Mouse (Mus musculus): ENCODE measurements at regions not wholly inside any gene's neighbourhood (a gene's known extent, or its start where the extent isn't known, plus 50 kb on each side); places are given as distances from the start of the nearest gene placed in this dataset.
"Not testable (repeated sequence)": the region's sequence is repeated elsewhere in the genome, so short reads cannot be mapped to it uniquely, and the experiment has no call there.

- Histone ChIP-seq H3K9me3 (ENCODE audit: control insufficient read depth, low read length) (no peaks in the 10 kb centered on the region), H3K4me1 (replicated peaks; ENCODE audit: control insufficient read depth, insufficient read depth, low read length) (no peaks in the 10 kb centered on the region), H3K27me3 (replicated peaks; ENCODE audit: control insufficient read depth, insufficient read depth, low read length) (no peaks in the 10 kb centered on the region), H3K36me3 (ENCODE audit: control insufficient read depth, insufficient read depth) (no peaks in the 10 kb centered on the region), H3K9ac (replicated peaks; ENCODE audit: low read depth, low read length) (no peak overlapping the region), H3K4me3 (replicated peaks; ENCODE audit: low read length) (no peak overlapping the region), H3K27ac (ENCODE audit: low read length) (no peak overlapping the region), H3K4me2 (ENCODE audit: low read length) (no peak overlapping the region)
- ATAC-seq, result no peak
- 79% methylated on average over 4 of the region's 4 CpGs for WGBS
Measured at GRCm38 (mm10) chr10:6366182-6366581, 392.1 kb upstream of the Oprm1 start.

- Histone ChIP-seq H3K4me1 (replicated peaks; ENCODE audit: control insufficient read depth, insufficient read depth, low read length) (no peaks in the 10 kb centered on the region), H3K9ac (replicated peaks; ENCODE audit: low read depth, low read length) (no peak overlapping the region), H3K27ac (ENCODE audit: low read length) (no peak overlapping the region), H3K4me3 (replicated peaks; ENCODE audit: low read length) (no peak overlapping the region), H3K36me3 (ENCODE audit: control insufficient read depth, insufficient read depth) (no peaks in the 10 kb centered on the region), H3K9me3 (ENCODE audit: control insufficient read depth, low read length) (no peaks in the 10 kb centered on the region), H3K27me3 (replicated peaks; ENCODE audit: control insufficient read depth, insufficient read depth, low read length) (no peaks in the 10 kb centered on the region), H3K4me2 (ENCODE audit: low read length) (no peak overlapping the region)
- no peak for ATAC-seq
- WGBS, result 87% methylated on average over 2 of the region's 2 CpGs
Measured at GRCm38 (mm10) chr10:6371666-6372065, 386.6 kb upstream of the Oprm1 start.

GRCm38 (mm10) chr10:6417336-6418105 is 340.8 kb upstream of the Oprm1 start:
- not testable (repeated sequence) for H3K4me3 ChIP-seq (replicated peaks; ENCODE audit: low read length); H3K9me3 ChIP-seq (ENCODE audit: control insufficient read depth, low read length); H3K27ac ChIP-seq (ENCODE audit: low read length); H3K27me3 ChIP-seq (replicated peaks; ENCODE audit: control insufficient read depth, insufficient read depth, low read length); H3K36me3 ChIP-seq (ENCODE audit: control insufficient read depth, insufficient read depth); H3K4me1 ChIP-seq (replicated peaks; ENCODE audit: control insufficient read depth, insufficient read depth, low read length); H3K4me2 ChIP-seq (ENCODE audit: low read length); ATAC-seq; H3K9ac ChIP-seq (replicated peaks; ENCODE audit: low read depth, low read length)
- 83% methylated on average over 12 of the region's 12 CpGs for WGBS

GRCm38 (mm10) chr10:6418234-6418633 is 340.1 kb upstream of the Oprm1 start:
- H3K4me2 ChIP-seq (ENCODE audit: low read length); ATAC-seq; H3K4me3 ChIP-seq (replicated peaks; ENCODE audit: low read length); H3K4me1 ChIP-seq (replicated peaks; ENCODE audit: control insufficient read depth, insufficient read depth, low read length); H3K27ac ChIP-seq (ENCODE audit: low read length); H3K9ac ChIP-seq (replicated peaks; ENCODE audit: low read depth, low read length); H3K9me3 ChIP-seq (ENCODE audit: control insufficient read depth, low read length); H3K36me3 ChIP-seq (ENCODE audit: control insufficient read depth, insufficient read depth); H3K27me3 ChIP-seq (replicated peaks; ENCODE audit: control insufficient read depth, insufficient read depth, low read length): not testable (repeated sequence)

- no peak overlapping the region for H3K27ac ChIP-seq (ENCODE audit: low read length)
- H3K4me1 ChIP-seq (replicated peaks; ENCODE audit: control insufficient read depth, insufficient read depth, low read length), result no peaks in the 10 kb centered on the region
- ATAC-seq, result no peak
- no peak overlapping the region for H3K9ac ChIP-seq (replicated peaks; ENCODE audit: low read depth, low read length)
- H3K36me3 ChIP-seq (ENCODE audit: control insufficient read depth, insufficient read depth), result no peaks in the 10 kb centered on the region
- no peaks in the 10 kb centered on the region for H3K27me3 ChIP-seq (replicated peaks; ENCODE audit: control insufficient read depth, insufficient read depth, low read length)
- H3K4me2 ChIP-seq (ENCODE audit: low read length), result no peak overlapping the region
- H3K9me3 ChIP-seq (ENCODE audit: control insufficient read depth, low read length), result no peaks in the 10 kb centered on the region
- 50% methylated on average over 3 of the region's 3 CpGs for WGBS
- no peak overlapping the region for H3K4me3 ChIP-seq (replicated peaks; ENCODE audit: low read length)
Measured at GRCm38 (mm10) chr10:6465824-6466223, 292.5 kb upstream of the Oprm1 start.

- no peak overlapping the region for H3K4me3 ChIP-seq (replicated peaks; ENCODE audit: low read length)
- no peaks in the 10 kb centered on the region for H3K9me3 ChIP-seq (ENCODE audit: control insufficient read depth, low read length)
- H3K4me1 ChIP-seq (replicated peaks; ENCODE audit: control insufficient read depth, insufficient read depth, low read length), result no peaks in the 10 kb centered on the region
- ATAC-seq, result no peak
- no peak overlapping the region for H3K27ac ChIP-seq (ENCODE audit: low read length)
- no peaks in the 10 kb centered on the region for H3K36me3 ChIP-seq (ENCODE audit: control insufficient read depth, insufficient read depth)
- no peak overlapping the region for H3K4me2 ChIP-seq (ENCODE audit: low read length)
- no peak overlapping the region for H3K9ac ChIP-seq (replicated peaks; ENCODE audit: low read depth, low read length)
- WGBS, result 80% methylated on average over 1 of the region's 1 CpGs
- H3K27me3 ChIP-seq (replicated peaks; ENCODE audit: control insufficient read depth, insufficient read depth, low read length), result no peaks in the 10 kb centered on the region
Measured at GRCm38 (mm10) chr10:6480350-6480749, 278.0 kb upstream of the Oprm1 start.

- Histone ChIP-seq H3K4me2 (ENCODE audit: low read length) (no peak overlapping the region), H3K4me3 (replicated peaks; ENCODE audit: low read length) (no peak overlapping the region), H3K27me3 (replicated peaks; ENCODE audit: control insufficient read depth, insufficient read depth, low read length) (no peaks in the 10 kb centered on the region), H3K36me3 (ENCODE audit: control insufficient read depth, insufficient read depth) (no peaks in the 10 kb centered on the region), H3K4me1 (replicated peaks; ENCODE audit: control insufficient read depth, insufficient read depth, low read length) (no peaks in the 10 kb centered on the region), H3K9me3 (ENCODE audit: control insufficient read depth, low read length) (no peaks in the 10 kb centered on the region), H3K27ac (ENCODE audit: low read length) (no peak overlapping the region), H3K9ac (replicated peaks; ENCODE audit: low read depth, low read length) (no peak overlapping the region)
- WGBS, result 78% methylated on average over 1 of the region's 1 CpGs
- ATAC-seq, result no peak
Measured at GRCm38 (mm10) chr10:6488605-6489004, 269.7 kb upstream of the Oprm1 start.

GRCm38 (mm10) chr10:6492694-6493093 is 265.6 kb upstream of the Oprm1 start:
- ATAC-seq, result no peak
- H3K27ac ChIP-seq (ENCODE audit: low read length), result no peak overlapping the region
- H3K4me3 ChIP-seq (replicated peaks; ENCODE audit: low read length), result no peak overlapping the region
- H3K4me1 ChIP-seq (replicated peaks; ENCODE audit: control insufficient read depth, insufficient read depth, low read length), result no peaks in the 10 kb centered on the region
- no peaks in the 10 kb centered on the region for H3K9me3 ChIP-seq (ENCODE audit: control insufficient read depth, low read length)
- no peak overlapping the region for H3K9ac ChIP-seq (replicated peaks; ENCODE audit: low read depth, low read length)
- WGBS, result 75% methylated on average over 4 of the region's 4 CpGs
- no peaks in the 10 kb centered on the region for H3K27me3 ChIP-seq (replicated peaks; ENCODE audit: control insufficient read depth, insufficient read depth, low read length)
- no peak overlapping the region for H3K4me2 ChIP-seq (ENCODE audit: low read length)
- no peaks in the 10 kb centered on the region for H3K36me3 ChIP-seq (ENCODE audit: control insufficient read depth, insufficient read depth)

GRCm38 (mm10) chr10:6495081-6495480 is 263.2 kb upstream of the Oprm1 start:
- H3K4me3 ChIP-seq (replicated peaks; ENCODE audit: low read length), result no peak overlapping the region
- no peak overlapping the region for H3K9ac ChIP-seq (replicated peaks; ENCODE audit: low read depth, low read length)
- no peaks in the 10 kb centered on the region for H3K27me3 ChIP-seq (replicated peaks; ENCODE audit: control insufficient read depth, insufficient read depth, low read length)
- H3K4me2 ChIP-seq (ENCODE audit: low read length), result no peak overlapping the region
- 89% methylated on average over 3 of the region's 3 CpGs for WGBS
- no peaks in the 10 kb centered on the region for H3K36me3 ChIP-seq (ENCODE audit: control insufficient read depth, insufficient read depth)
- H3K9me3 ChIP-seq (ENCODE audit: control insufficient read depth, low read length), result no peaks in the 10 kb centered on the region
- H3K27ac ChIP-seq (ENCODE audit: low read length), result no peak overlapping the region
- no peaks in the 10 kb centered on the region for H3K4me1 ChIP-seq (replicated peaks; ENCODE audit: control insufficient read depth, insufficient read depth, low read length)
- no peak for ATAC-seq

- H3K27me3 ChIP-seq (replicated peaks; ENCODE audit: control insufficient read depth, insufficient read depth, low read length), result no peaks in the 10 kb centered on the region
- H3K4me2 ChIP-seq (ENCODE audit: low read length), result no peak overlapping the region
- H3K4me1 ChIP-seq (replicated peaks; ENCODE audit: control insufficient read depth, insufficient read depth, low read length), result no peaks in the 10 kb centered on the region
- H3K9me3 ChIP-seq (ENCODE audit: control insufficient read depth, low read length), result no peaks in the 10 kb centered on the region
- no peak overlapping the region for H3K4me3 ChIP-seq (replicated peaks; ENCODE audit: low read length)
- no peaks in the 10 kb centered on the region for H3K36me3 ChIP-seq (ENCODE audit: control insufficient read depth, insufficient read depth)
- WGBS, result 91% methylated on average over 4 of the region's 4 CpGs
- H3K27ac ChIP-seq (ENCODE audit: low read length), result no peak overlapping the region
- no peak overlapping the region for H3K9ac ChIP-seq (replicated peaks; ENCODE audit: low read depth, low read length)
- no peak for ATAC-seq
Measured at GRCm38 (mm10) chr10:6514269-6514668, 244.0 kb upstream of the Oprm1 start.
